Mouse (Mus musculus) limb, embryonic 14.5 days (tissue): Measurements from ENCODE around the gene Lnx1. TPM values are rescaled to one million over a fixed set of nuclear protein-coding genes. Genes with fewer than 3 reads are reported as not detected.

Experiments used
- ATAC-seq: fragments of 200-750 bp; cut with Nextera tagmentation; 2 replicates; pipeline ENCODE4 v1.8.0; 2017; ENCODE audit warnings: low read depth, moderate number of reproducible peaks, moderate TSS enrichment; ENCODE audit not compliant: low FRiP score
- DNase-seq: peaks from one replicate; pipeline ENCODE4 v3.0.0-alpha.2; 2015; ENCODE audit warnings: low spot score
- H3K27ac ChIP-seq: fragments of 300-500 bp; sonication (generic); replicated peaks from 2 replicates; pipeline ENCODE4 v1.5.1; 2014; ENCODE audit warnings: low read depth, mild to moderate bottlenecking, low read length, moderate library complexity, mixed read lengths
- H3K27me3 ChIP-seq: fragments of 300-500 bp; sonication (generic); 2 replicates; pipeline ENCODE4 v1.6.1; 2014; ENCODE audit warnings: low read length, mixed read lengths; ENCODE audit not compliant: control insufficient read depth, insufficient read depth
- H3K36me3 ChIP-seq: fragments of 300-500 bp; sonication (generic); 2 replicates; pipeline ENCODE4 v1.6.1; 2014; ENCODE audit warnings: mild to moderate bottlenecking, low read length, moderate library complexity, mixed read lengths; ENCODE audit not compliant: control insufficient read depth, insufficient read depth
- H3K4me1 ChIP-seq: fragments of 300-500 bp; sonication (generic); 2 replicates; pipeline ENCODE4 v1.6.1; 2014; ENCODE audit warnings: antibody characterized with exemption, low read length, mixed read lengths; ENCODE audit not compliant: control insufficient read depth, insufficient read depth
- H3K4me2 ChIP-seq: fragments of 300-500 bp; sonication (generic); replicated peaks from 2 replicates; pipeline ENCODE4 v1.6.1; 2014; ENCODE audit warnings: low read depth, mild to moderate bottlenecking, low read length, moderate library complexity; ENCODE audit not compliant: severe bottlenecking
- H3K4me3 ChIP-seq: fragments of 300-500 bp; sonication (generic); replicated peaks from 2 replicates; pipeline ENCODE4 v1.5.1; 2014; ENCODE audit warnings: low read length
- H3K9ac ChIP-seq: fragments of 300-500 bp; sonication (generic); 2 replicates; pipeline ENCODE4 v1.6.1; 2014; ENCODE audit warnings: mild to moderate bottlenecking, low read depth, low read length, moderate library complexity; ENCODE audit not compliant: severe bottlenecking
- H3K9me3 ChIP-seq: fragments of 300-500 bp; sonication (generic); 2 replicates; pipeline ENCODE4 v1.6.1; 2016; ENCODE audit warnings: low read length; ENCODE audit not compliant: control insufficient read depth
- POLR2A ChIP-seq: fragments of 200-500 bp; IDR thresholded peaks from 2 replicates; pipeline ENCODE4 v1.8.0; 2012; ENCODE audit warnings: inconsistent platforms, mild to moderate bottlenecking, moderate library complexity, borderline replicate concordance; ENCODE audit not compliant: insufficient read depth, insufficient read length; ENCODE audit errors: extremely low read depth
- WGBS: fragments of 180-500 bp; shearing (Covaris S2); extraction: QIAGEN DNeasy Blood & Tissue Kit; methylation state at CpG from one replicate; pipeline ENCODE4 v1.1.7; 2014; 5-methylcytosine and 5-hydroxymethylcytosine counted together
- polyA plus RNA-seq, 2 experiments: library from polyadenylated mRNA; depleted of rRNA in 1 of 2; stranded (reverse) in 1 of 2; unstranded in 1 of 2; fragments of >200 nt; fragmentation: Nextera tagmentation in 1 of 2; extraction: Ambion mirVana in 1 of 2; gene quantifications; 2 replicates each; pipeline versions ENCODE4 v1.2.1 to v1.2.3; 2012 to 2014

Lnx1 gene
- polyA plus RNA-seq, 2 experiments = 0.92 to 1.0 TPM

DNA sequence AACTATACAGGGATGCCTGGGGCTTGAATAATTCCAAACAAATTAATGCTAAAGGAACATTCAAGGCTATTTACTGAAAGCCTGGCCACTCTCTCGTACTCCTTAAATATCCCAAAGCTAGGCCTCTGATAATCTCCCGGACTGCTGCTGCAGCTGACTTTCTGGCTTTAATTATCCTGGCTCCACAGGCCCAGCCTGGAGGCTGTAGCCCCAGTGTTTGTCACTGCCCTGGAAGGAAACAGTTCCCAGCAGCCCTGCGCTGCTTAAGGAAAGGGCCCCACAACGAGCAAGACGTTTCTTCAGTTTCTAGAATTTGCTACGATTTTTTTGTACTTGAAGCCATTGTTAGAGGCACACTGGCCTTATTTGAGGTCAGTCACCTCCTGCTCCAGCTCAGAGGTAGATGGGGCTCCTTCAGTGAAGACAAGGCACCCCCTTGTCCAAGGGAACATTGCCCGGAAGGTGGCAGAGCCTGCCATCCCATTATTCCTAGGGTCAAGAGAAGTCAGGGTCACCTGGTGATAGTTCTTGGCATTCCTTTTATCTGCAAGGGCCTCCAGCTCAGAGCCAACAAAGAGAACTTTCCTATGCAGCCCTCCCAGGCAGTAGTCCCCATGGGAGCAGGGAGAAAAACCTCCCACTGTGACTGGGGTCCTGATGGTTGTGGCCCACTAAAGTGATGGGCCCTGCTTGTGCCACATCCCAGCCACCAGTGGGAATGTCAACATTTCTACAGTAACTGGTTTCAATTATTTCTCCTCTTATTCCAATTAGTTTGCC lies 80.8 kb downstream of the Lnx1 start:
- H3K36me3 ChIP-seq = no peaks in the 10 kb centered on the region
- no peak overlapping the region for H3K4me2 ChIP-seq
- H3K9me3 ChIP-seq = no peaks in the 10 kb centered on the region
- H3K4me1 ChIP-seq = peaks cover 25% of the 10 kb centered on the region
- H3K4me3 ChIP-seq = no peak overlapping the region
- ATAC-seq (no peak), DNase-seq (no peak)
- peak overlapping the region; percentile 69 for H3K27ac ChIP-seq
- no peak for TF ChIP-seq POLR2A
- WGBS = 20% methylated on average over 7 of the region's 7 CpGs
- no peak overlapping the region for H3K9ac ChIP-seq
- H3K27me3 ChIP-seq = no peaks in the 10 kb centered on the region

DNA sequence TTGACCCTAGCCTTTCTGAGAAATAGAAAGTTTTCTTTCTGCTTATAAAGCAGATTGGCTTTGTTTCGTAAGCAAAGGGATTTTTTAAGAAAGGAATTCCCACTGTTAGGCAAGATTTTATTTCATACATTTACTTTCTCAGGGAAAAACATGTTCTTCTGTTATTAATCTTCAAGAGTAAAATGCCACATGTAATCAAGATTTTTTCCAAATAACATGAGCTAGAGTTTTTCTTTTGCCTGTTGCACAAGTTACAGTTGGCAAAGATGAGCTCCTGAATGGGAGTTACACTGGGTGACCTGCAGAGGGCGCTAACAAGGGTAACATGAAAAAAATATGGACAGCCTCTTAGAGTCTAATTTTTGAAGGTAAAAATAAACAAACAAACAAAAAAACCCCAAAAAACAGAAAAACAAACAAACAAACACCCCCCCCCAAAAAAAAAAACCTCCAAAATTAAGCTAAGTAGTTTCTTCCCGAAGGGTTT lies 84.1 kb downstream of the Lnx1 start:
- DNase-seq = no peak
- no peak overlapping the region for H3K27ac ChIP-seq
- no peak for TF ChIP-seq POLR2A
- no peaks in the 10 kb centered on the region for H3K36me3 ChIP-seq
- H3K9me3 ChIP-seq = no peaks in the 10 kb centered on the region
- ATAC-seq = no peak
- no peaks in the 10 kb centered on the region for H3K27me3 ChIP-seq
- no peak overlapping the region for H3K9ac ChIP-seq
- no peak overlapping the region for H3K4me2 ChIP-seq
- H3K4me3 ChIP-seq = no peak overlapping the region
- WGBS = 61% methylated on average over 3 of the region's 3 CpGs
- peaks cover 30% of the 10 kb centered on the region for H3K4me1 ChIP-seq

- 0 out of 2 replicates have a peak overlapping the region, but pooled peaks have one; percentile 6 for H3K27ac ChIP-seq
- H3K4me2 ChIP-seq = no peak overlapping the region
- no peak overlapping the region for H3K9ac ChIP-seq
- H3K36me3 ChIP-seq = no peaks in the 10 kb centered on the region
- peaks cover 36% of the 10 kb centered on the region for H3K4me1 ChIP-seq
- ATAC-seq (no peak), DNase-seq (no peak)
- no peak overlapping the region for H3K4me3 ChIP-seq
- H3K9me3 ChIP-seq = no peaks in the 10 kb centered on the region
- TF ChIP-seq POLR2A = no peak
- H3K27me3 ChIP-seq = no peaks in the 10 kb centered on the region
- 26% methylated on average over 12 of the region's 13 CpGs for WGBS
These were observed 84.7 kb downstream of the Lnx1 start for GRCm38 (mm10) chr5:74617816-74618572.

DNA sequence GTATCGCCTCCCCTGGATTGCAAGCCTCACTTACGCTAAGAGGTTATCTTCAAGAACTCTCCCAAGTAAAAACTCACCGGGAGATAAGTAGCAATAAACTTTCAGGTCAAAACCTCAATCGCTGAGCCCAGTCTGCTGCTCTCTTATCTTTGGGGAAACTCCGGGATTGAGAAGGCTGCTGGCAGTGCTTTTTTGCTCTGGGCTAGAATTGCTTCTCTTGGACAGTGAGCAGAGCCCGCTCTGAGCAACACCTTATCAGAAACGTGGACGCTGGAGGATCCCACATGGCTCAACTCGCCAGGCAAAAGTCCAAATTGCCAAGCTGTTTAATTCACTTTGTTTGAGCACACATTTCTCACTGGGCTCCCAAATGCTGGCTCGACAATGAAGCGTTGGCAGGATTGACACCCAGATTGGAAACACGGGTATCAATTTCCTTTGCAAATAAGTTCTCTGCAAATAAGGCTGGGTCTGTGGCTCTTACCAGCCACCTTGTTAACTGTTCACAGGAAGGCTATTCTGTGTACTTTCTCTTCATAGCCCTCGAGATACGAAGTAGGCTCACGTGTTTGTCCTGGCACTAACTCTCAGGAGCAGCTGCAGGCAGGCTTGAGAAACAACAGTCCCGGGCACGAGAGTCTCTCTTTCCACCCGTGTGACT lies 89.1 kb downstream of the Lnx1 start:
- Histone ChIP-seq H3K9ac (peak overlapping the region; percentile 14; the same call in 1 of the 2 replicates), H3K4me1 (peaks cover 25% of the 10 kb centered on the region), H3K27me3 (no peaks in the 10 kb centered on the region), H3K9me3 (no peaks in the 10 kb centered on the region), H3K27ac (peak overlapping the region; percentile 19; the same call in 1 of the 2 replicates), H3K36me3 (no peaks in the 10 kb centered on the region), H3K4me3 (no peak overlapping the region), H3K4me2 (peak overlapping the region; percentile 10; the same call in 1 of the 2 replicates)
- TF ChIP-seq POLR2A = no peak
- WGBS = 28% methylated on average over 18 of the region's 18 CpGs
- DNase-seq = no peak
- no peak for ATAC-seq

GRCm38 (mm10) chr5:74612713-74613112 lies 90.0 kb downstream of the Lnx1 start:
- Histone ChIP-seq H3K4me3 (no peak overlapping the region), H3K27me3 (no peaks in the 10 kb centered on the region), H3K4me2 (no peak overlapping the region), H3K27ac (no peak overlapping the region), H3K36me3 (no peaks in the 10 kb centered on the region), H3K9ac (no peak overlapping the region), H3K9me3 (no peaks in the 10 kb centered on the region), H3K4me1 (peaks cover 25% of the 10 kb centered on the region)
- ATAC-seq (no peak), DNase-seq (no peak)
- WGBS = 81% methylated on average over 5 of the region's 5 CpGs
- TF ChIP-seq POLR2A = no peak
